Mouse (Mus musculus): Measurements from ENCODE around the gene Abcb9.

- TF ChIP-seq CTCF (IDR thresholded peaks at IDR 0.05; ENCODE audit: low read depth) (no peak), EP300 (IDR thresholded peaks at IDR 0.05; ENCODE audit: low read depth) (no peak)
Observed at GRCm38 (mm10) chr5:124095077-124095581, 469 bp downstream of the Abcb9 start.
